Mouse (Mus musculus): Measurements from ENCODE around the gene Sema3b. TPM values are rescaled to one million over a fixed set of nuclear protein-coding genes. Genes with fewer than 3 reads are reported as not detected.

Gene Sema3b
- polyA plus RNA-seq, 1 experiment: 3.3 TPM

GRCm38 (mm10) chr9:107552690-107553393 lies 56.2 kb downstream of the Sema3b start:
- WGBS: 83% methylated on average over 5 of the region's 5 CpGs
- DNase-seq (ENCODE audit: low read depth in 1 of 2, low spot score in 2 of 2): no peak
- H3K4me1 ChIP-seq (ENCODE audit: control insufficient read depth, insufficient read depth, insufficient read length): peaks cover 31% of the 10 kb centered on the region

DNA sequence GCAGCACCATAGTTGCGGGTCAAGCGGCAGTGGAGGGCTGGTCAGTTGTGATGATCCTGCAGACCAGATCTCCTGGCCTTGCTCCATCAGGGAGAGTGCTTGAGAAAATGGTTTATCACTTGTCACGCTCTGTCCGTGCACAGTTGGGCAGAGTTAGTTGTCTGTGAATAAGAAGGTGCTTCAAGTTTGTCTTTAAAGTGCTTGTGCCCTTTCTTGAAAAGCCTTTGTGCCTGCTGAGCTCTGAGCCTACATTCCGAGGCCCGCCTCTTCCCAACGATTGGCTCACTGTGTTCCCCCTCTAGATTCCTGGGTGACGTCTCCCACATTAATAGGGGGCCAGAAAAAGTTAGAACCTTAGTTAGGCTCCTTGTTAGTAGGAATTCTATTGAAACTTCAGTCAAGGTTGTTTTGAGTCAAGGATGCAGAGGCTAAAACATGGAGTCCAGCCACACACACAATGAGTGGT lies 57.1 kb downstream of the Sema3b start:
- DNase-seq (ENCODE audit: low read depth in 1 of 2, low spot score in 2 of 2): no peak
- TF ChIP-seq POLR2A (IDR thresholded peaks at IDR 0.05; ENCODE audit: low read depth, low read length): no peak
- no peak for TF ChIP-seq CTCF (IDR thresholded peaks at IDR 0.05; ENCODE audit: extremely low read depth, insufficient read depth, insufficient read length, insufficient replicate concordance)
- H3K27me3 ChIP-seq (ENCODE audit: control insufficient read depth, insufficient read depth, low read length): no peaks in the 10 kb centered on the region
- H3K27ac ChIP-seq (ENCODE audit: insufficient read depth, low read length): peak overlapping the region; percentile 80
- H3K36me3 ChIP-seq (ENCODE audit: control insufficient read depth, insufficient read depth, low read length): no peaks in the 10 kb centered on the region
- H3K4me1 ChIP-seq (ENCODE audit: control insufficient read depth, insufficient read depth, insufficient read length): peaks cover 38% of the 10 kb centered on the region
- WGBS: 53% methylated on average over 8 of the region's 8 CpGs
- H3K4me3 ChIP-seq (ENCODE audit: extremely low read depth, insufficient read depth, insufficient read length): peak overlapping the region; percentile 58; the same call in 1 of the 2 replicates

More at GRCm38 (mm10) chr9:107552690-107553393, 56.2 kb downstream of the Sema3b start:
- Histone ChIP-seq H3K4me3 (ENCODE audit: extremely low read depth, insufficient read depth, insufficient read length) (no peak overlapping the region), H3K27me3 (ENCODE audit: control insufficient read depth, insufficient read depth, low read length) (no peaks in the 10 kb centered on the region), H3K27ac (ENCODE audit: insufficient read depth, low read length) (no peak overlapping the region), H3K36me3 (ENCODE audit: control insufficient read depth, insufficient read depth, low read length) (peaks cover 8% of the 10 kb centered on the region)
- TF ChIP-seq POLR2A (IDR thresholded peaks at IDR 0.05; ENCODE audit: low read depth, low read length): no peak
- no peak for TF ChIP-seq CTCF (IDR thresholded peaks at IDR 0.05; ENCODE audit: extremely low read depth, insufficient read depth, insufficient read length, insufficient replicate concordance)

DNA sequence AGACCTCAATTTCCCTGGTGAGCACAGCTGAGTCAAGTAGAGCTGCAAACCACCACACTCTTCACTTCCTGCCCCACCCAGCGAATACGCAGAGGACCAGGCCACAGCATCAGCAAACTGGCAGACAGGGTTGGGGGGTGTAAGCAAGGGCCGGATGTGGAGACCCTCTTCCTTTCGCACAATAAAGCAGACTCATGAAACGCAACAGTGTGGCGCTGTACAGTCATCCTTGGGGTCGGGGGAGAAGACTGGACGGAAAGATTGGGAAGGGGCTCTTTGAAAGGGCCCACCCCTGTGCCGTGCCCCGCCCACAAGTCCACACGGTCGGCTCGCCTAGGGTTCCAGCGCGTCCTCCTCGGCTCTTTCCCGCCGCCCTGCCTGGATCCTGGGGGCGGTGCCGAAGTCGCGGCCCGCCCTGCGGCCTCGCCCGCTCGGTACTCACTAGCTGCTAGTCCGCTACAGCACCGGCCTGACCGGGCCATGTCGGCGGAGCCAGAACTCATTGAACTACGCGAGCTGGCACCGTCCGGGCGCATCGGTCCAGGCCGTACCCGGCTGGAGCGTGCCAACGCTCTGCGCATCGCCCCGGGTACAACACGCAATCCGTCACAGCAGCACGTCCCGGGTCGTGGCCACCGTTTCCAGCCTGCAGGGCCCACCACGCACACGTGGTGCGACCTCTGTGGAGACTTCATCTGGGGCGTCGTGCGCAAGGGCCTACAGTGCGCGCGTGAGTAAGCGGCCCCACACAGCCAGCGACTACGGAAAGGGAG lies 57.7 kb downstream of the Sema3b start, which contains the start of gene Rassf1:
TSS of gene Rassf1 (plus strand) at position 439 of the 773 bp plus-strand sequence.
- H3K27ac ChIP-seq (ENCODE audit: insufficient read depth, low read length): peak within 1 kb of the TSS; percentile 80
- H3K4me1 ChIP-seq (ENCODE audit: control insufficient read depth, insufficient read depth, insufficient read length): peaks cover 36% of the 10 kb centered on the region
- H3K27me3 ChIP-seq (ENCODE audit: control insufficient read depth, insufficient read depth, low read length): no peaks in the 10 kb centered on the region
- peak within 1 kb of the TSS; percentile 58 for H3K4me3 ChIP-seq (ENCODE audit: extremely low read depth, insufficient read depth, insufficient read length)
- DNase-seq (ENCODE audit: low read depth in 1 of 2, low spot score in 2 of 2): peak; percentile 73 to 74
- H3K36me3 ChIP-seq (ENCODE audit: control insufficient read depth, insufficient read depth, low read length): no peaks in the 10 kb centered on the region
- 4% methylated on average over 63 of the region's 63 CpGs for WGBS
- TF ChIP-seq CTCF (IDR thresholded peaks at IDR 0.05; ENCODE audit: extremely low read depth, insufficient read depth, insufficient read length, insufficient replicate concordance): no peak
- TF ChIP-seq POLR2A (IDR thresholded peaks at IDR 0.05; ENCODE audit: low read depth, low read length): no peak

DNA sequence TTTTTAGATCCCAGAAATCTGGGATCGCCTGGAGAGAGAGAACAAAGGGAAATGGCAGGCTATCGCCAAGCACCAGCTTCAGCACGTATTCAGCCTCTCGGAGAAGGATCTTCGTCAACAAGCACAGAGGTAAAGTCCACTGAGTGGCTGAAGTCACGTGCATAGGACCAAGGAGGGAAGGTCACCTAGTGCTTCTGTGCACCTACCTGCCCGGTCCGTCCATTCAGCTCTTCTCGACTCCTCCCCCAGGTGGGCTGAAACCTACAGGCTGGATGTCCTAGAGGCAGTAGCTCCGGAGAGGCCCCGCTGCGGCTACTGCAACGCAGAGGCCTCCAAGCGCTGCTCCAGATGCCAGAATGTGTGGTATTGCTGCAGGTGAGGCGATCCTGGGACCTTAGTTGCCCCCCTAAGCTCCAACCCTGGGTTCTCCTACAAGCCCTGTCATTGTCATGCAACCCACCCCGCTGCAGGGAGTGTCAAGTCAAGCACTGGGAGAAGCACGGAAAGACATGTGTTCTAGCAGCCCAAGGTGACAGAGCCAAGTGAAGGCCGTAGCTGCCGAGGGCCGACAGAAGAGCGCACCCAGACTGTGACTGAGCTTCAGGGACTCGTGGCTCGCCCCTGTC lies 58.4 kb downstream of the Sema3b start:
- H3K4me3 ChIP-seq (ENCODE audit: extremely low read depth, insufficient read depth, insufficient read length): no peak overlapping the region
- no peak for DNase-seq (ENCODE audit: low read depth in 1 of 2, low spot score in 2 of 2)
- no peaks in the 10 kb centered on the region for H3K27me3 ChIP-seq (ENCODE audit: control insufficient read depth, insufficient read depth, low read length)
- TF ChIP-seq POLR2A (IDR thresholded peaks at IDR 0.05; ENCODE audit: low read depth, low read length) (no peak), CTCF (IDR thresholded peaks at IDR 0.05; ENCODE audit: extremely low read depth, insufficient read depth, insufficient read length, insufficient replicate concordance) (no peak)
- no peaks in the 10 kb centered on the region for H3K36me3 ChIP-seq (ENCODE audit: control insufficient read depth, insufficient read depth, low read length)
- peaks cover 33% of the 10 kb centered on the region for H3K4me1 ChIP-seq (ENCODE audit: control insufficient read depth, insufficient read depth, insufficient read length)
- peak overlapping the region; percentile 62 for H3K27ac ChIP-seq (ENCODE audit: insufficient read depth, low read length)
- WGBS: 64% methylated on average over 23 of the region's 23 CpGs

DNA sequence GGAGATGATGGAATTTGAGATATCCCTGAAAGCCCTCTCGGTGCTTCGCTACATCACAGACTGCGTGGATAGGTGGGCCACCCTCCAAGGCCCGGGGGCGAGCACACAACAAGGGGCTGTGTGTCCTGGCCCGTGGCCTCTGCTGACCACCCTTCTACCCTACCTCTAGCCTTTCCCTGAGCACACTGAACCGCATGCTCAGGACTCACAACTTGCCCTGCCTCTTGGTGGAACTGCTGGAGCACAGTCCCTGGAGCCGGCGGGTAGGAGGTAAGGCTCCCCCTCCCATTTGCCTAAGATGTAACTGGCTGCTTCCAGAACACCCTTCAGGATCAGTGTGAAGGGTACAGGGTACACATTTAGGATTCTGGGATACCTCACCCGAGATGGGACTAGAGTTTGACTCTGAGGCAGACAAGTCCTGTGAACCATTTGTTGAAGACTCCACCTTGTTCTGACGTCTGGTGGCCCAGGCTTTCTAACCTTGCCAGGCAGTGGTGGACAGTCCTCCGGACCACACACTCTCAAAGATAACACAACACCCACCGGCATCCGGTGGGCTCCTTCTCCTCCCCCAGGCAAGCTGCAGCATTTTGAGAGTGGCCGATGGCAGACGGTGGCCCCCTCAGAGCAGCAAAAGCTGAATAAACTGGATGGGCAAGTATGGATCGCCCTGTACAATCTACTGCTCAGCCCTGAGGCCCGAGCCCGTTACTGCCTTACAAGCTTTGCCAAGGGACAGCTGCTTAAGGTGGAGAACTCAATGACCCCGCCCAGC lies 59.5 kb downstream of the Sema3b start:
- peaks cover 3% of the 10 kb centered on the region; the same call in 1 of the 2 replicates for H3K36me3 ChIP-seq (ENCODE audit: control insufficient read depth, insufficient read depth, low read length)
- H3K4me3 ChIP-seq (ENCODE audit: extremely low read depth, insufficient read depth, insufficient read length): no peak overlapping the region
- WGBS: 96% methylated on average over 20 of the region's 20 CpGs
- H3K27me3 ChIP-seq (ENCODE audit: control insufficient read depth, insufficient read depth, low read length): no peaks in the 10 kb centered on the region
- peaks cover 33% of the 10 kb centered on the region for H3K4me1 ChIP-seq (ENCODE audit: control insufficient read depth, insufficient read depth, insufficient read length)
- H3K27ac ChIP-seq (ENCODE audit: insufficient read depth, low read length): no peak overlapping the region
- no peak for TF ChIP-seq CTCF (IDR thresholded peaks at IDR 0.05; ENCODE audit: extremely low read depth, insufficient read depth, insufficient read length, insufficient replicate concordance)
- no peak for DNase-seq (ENCODE audit: low read depth in 1 of 2, low spot score in 2 of 2)

- no peaks in the 10 kb centered on the region for H3K27me3 ChIP-seq (ENCODE audit: control insufficient read depth, insufficient read depth, low read length)
- H3K4me3 ChIP-seq (ENCODE audit: extremely low read depth, insufficient read depth, insufficient read length): no peak overlapping the region
- 92% methylated on average over 10 of the region's 10 CpGs for WGBS
- TF ChIP-seq CTCF (IDR thresholded peaks at IDR 0.05; ENCODE audit: extremely low read depth, insufficient read depth, insufficient read length, insufficient replicate concordance): no peak
- TF ChIP-seq POLR2A (IDR thresholded peaks at IDR 0.05; ENCODE audit: low read depth, low read length): no peak
- H3K27ac ChIP-seq (ENCODE audit: insufficient read depth, low read length): no peak overlapping the region
- peaks cover 33% of the 10 kb centered on the region for H3K4me1 ChIP-seq (ENCODE audit: control insufficient read depth, insufficient read depth, insufficient read length)
- no peak for DNase-seq (ENCODE audit: low read depth in 1 of 2, low spot score in 2 of 2)
- H3K36me3 ChIP-seq (ENCODE audit: control insufficient read depth, insufficient read depth, low read length): peaks cover 3% of the 10 kb centered on the region; the same call in 1 of the 2 replicates
These were observed 60.2 kb downstream of the Sema3b start for GRCm38 (mm10) chr9:107548820-107549219.
